Mouse (Mus musculus): ENCODE results near the gene Siva1. TPM values are rescaled to one million over a fixed set of nuclear protein-coding genes. Genes with fewer than 3 reads are reported as not detected.

The Siva1 gene
- polyA plus RNA-seq, 1 experiment from 2014 or later = 116 TPM

DNA sequence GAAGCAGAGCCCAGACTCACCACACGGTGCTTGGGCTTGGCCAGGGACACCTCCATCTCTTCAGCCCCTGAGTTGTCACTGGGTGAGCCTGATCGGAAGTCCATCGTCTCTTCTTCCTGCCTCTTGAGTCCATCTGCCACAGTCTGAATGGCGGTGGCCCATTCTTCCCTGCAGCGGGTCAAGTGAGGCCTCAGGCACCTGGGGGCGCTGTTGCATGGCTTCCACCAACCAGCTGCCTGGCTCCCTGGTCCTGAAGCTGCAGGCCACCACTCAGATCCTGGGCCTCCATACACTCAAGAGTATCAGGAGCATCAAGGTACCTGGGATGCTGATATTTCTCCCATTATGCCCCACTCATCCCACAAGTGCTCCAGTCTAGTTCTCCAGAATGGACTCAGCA is 14.6 kb downstream of the Siva1 start:
- H3K27me3 ChIP-seq (replicated peaks) = no peaks in the 10 kb centered on the region
- H3K4me2 ChIP-seq = no peak overlapping the region
- H3K4me1 ChIP-seq (replicated peaks) = peaks cover 77% of the 10 kb centered on the region
- no peaks in the 10 kb centered on the region for H3K9me3 ChIP-seq (replicated peaks)
- no peak for ATAC-seq (ENCODE audit: insufficient number of reproducible peaks, low FRiP score)
- H3K36me3 ChIP-seq = peaks cover 92% of the 10 kb centered on the region
- H3K27ac ChIP-seq (ENCODE audit: poor library complexity, severe bottlenecking) = peak overlapping the region; percentile 24; the same call in 1 of the 2 replicates
- no peak overlapping the region for H3K4me3 ChIP-seq
- WGBS = 86% methylated on average over 6 of the region's 6 CpGs
- no peak overlapping the region; the same call in 1 of the 2 replicates for H3K9ac ChIP-seq

GRCm38 (mm10) chr12:112660576-112661326 is 16.3 kb downstream of the Siva1 start:
- Histone ChIP-seq H3K9me3 (replicated peaks) (no peaks in the 10 kb centered on the region), H3K27me3 (replicated peaks) (no peaks in the 10 kb centered on the region), H3K4me2 (peak overlapping the region; percentile 64), H3K4me1 (replicated peaks) (peaks cover 77% of the 10 kb centered on the region), H3K36me3 (peaks cover 91% of the 10 kb centered on the region), H3K27ac (ENCODE audit: poor library complexity, severe bottlenecking) (peak overlapping the region; percentile 93), H3K4me3 (peak overlapping the region; percentile 20), H3K9ac (peak overlapping the region; percentile 33)
- peak; percentile 84 for ATAC-seq (ENCODE audit: insufficient number of reproducible peaks, low FRiP score)
- 21% methylated on average over 5 of the region's 5 CpGs for WGBS

- WGBS = 55% methylated on average over 3 of the region's 3 CpGs
- Histone ChIP-seq H3K4me1 (replicated peaks) (peaks cover 79% of the 10 kb centered on the region), H3K4me3 (no peak overlapping the region), H3K27me3 (replicated peaks) (no peaks in the 10 kb centered on the region), H3K36me3 (peaks cover 91% of the 10 kb centered on the region), H3K9ac (peak overlapping the region; percentile 33), H3K9me3 (replicated peaks) (no peaks in the 10 kb centered on the region), H3K4me2 (peak overlapping the region; percentile 64), H3K27ac (ENCODE audit: poor library complexity, severe bottlenecking) (peak overlapping the region; percentile 93)
- ATAC-seq (ENCODE audit: insufficient number of reproducible peaks, low FRiP score) = no peak; the same call in 1 of the 2 replicates
These were observed 16.8 kb downstream of the Siva1 start for GRCm38 (mm10) chr12:112661327-112661605.

- Histone ChIP-seq H3K27ac (ENCODE audit: poor library complexity, severe bottlenecking) (peak overlapping the region; percentile 93), H3K4me3 (no peak overlapping the region), H3K36me3 (peaks cover 91% of the 10 kb centered on the region), H3K27me3 (replicated peaks) (no peaks in the 10 kb centered on the region), H3K4me1 (replicated peaks) (peaks cover 85% of the 10 kb centered on the region), H3K9me3 (replicated peaks) (no peaks in the 10 kb centered on the region), H3K4me2 (peak overlapping the region; percentile 64), H3K9ac (peak overlapping the region; percentile 33)
- no peak for ATAC-seq (ENCODE audit: insufficient number of reproducible peaks, low FRiP score)
- WGBS = 62% methylated on average over 9 of the region's 9 CpGs
These were observed 17.4 kb downstream of the Siva1 start for GRCm38 (mm10) chr12:112661851-112662250.

DNA sequence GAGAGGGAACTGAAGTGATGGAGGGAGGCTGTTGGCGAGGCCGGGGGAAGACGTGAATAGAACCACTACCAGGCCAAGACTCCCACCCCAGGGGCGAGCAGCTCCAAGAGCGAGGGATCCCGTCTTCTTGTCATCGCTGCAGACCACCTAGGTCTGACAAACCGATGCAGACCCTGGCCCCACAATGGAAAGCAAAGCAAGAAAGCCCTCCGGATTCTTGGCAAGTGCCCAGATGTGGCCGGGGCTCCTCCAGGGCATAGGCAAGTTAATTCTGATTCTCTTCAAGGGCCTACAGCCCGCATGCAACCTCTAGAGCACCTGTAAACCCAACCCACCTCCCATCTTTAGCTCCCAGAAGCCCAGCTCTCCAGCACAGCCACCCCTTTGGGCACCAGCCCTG is 18.8 kb downstream of the Siva1 start:
- Histone ChIP-seq H3K27ac (ENCODE audit: poor library complexity, severe bottlenecking) (peak overlapping the region; percentile 93; the same call in 1 of the 2 replicates), H3K27me3 (replicated peaks) (no peaks in the 10 kb centered on the region), H3K9me3 (replicated peaks) (no peaks in the 10 kb centered on the region), H3K4me1 (replicated peaks) (peaks cover 99% of the 10 kb centered on the region), H3K4me3 (no peak overlapping the region), H3K9ac (peak overlapping the region; percentile 33; the same call in 1 of the 2 replicates), H3K4me2 (no peak overlapping the region), H3K36me3 (peaks cover 91% of the 10 kb centered on the region)
- WGBS = 85% methylated on average over 11 of the region's 11 CpGs
- no peak for ATAC-seq (ENCODE audit: insufficient number of reproducible peaks, low FRiP score)

DNA sequence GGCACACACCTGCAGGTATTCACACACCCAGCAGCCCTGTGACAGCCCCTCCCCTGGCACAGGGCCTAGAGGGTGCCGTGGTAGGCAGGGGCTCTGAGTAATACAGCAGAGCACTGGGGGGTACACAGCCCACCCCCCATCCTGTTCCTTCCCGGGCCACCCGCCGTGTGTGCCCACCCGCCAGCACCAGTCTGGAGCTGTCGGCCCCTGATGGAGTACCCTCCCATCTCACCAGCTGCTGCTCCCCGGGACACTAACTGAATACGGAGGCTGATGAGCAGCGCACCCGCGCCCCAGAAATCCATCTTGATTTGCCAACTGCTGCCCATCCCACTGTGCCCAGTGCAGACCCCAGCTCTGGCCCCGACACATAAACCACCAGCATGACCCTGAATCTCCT is 19.2 kb downstream of the Siva1 start:
- Histone ChIP-seq H3K27ac (ENCODE audit: poor library complexity, severe bottlenecking) (peak overlapping the region; percentile 93), H3K9me3 (replicated peaks) (no peaks in the 10 kb centered on the region), H3K27me3 (replicated peaks) (no peaks in the 10 kb centered on the region), H3K4me3 (no peak overlapping the region), H3K36me3 (peaks cover 91% of the 10 kb centered on the region), H3K9ac (peak overlapping the region; percentile 33; the same call in 1 of the 2 replicates), H3K4me1 (replicated peaks) (peaks cover 100% of the 10 kb centered on the region), H3K4me2 (no peak overlapping the region)
- 95% methylated on average over 12 of the region's 12 CpGs for WGBS
- no peak for ATAC-seq (ENCODE audit: insufficient number of reproducible peaks, low FRiP score)

DNA sequence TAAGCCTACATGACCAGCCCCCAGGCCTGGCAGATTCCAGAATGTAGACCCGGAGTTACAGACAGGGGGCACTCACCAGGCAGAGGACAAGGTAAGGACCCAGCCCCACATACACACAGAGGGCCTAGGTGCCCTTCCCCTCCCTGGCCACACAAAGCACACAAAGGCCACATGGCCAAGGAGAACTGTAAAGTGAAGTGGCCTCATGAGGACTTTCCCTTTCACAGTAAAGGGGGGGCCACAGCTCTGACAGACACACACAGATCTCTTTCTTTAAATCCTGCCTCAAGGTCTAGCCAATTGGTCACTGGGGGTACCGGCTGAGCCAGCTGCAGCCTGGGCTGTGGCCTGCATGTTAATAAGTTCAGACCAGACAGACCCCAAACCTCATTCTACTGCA is 19.6 kb downstream of the Siva1 start:
- Histone ChIP-seq H3K9ac (peak overlapping the region; percentile 33; the same call in 1 of the 2 replicates), H3K4me2 (no peak overlapping the region), H3K36me3 (peaks cover 91% of the 10 kb centered on the region), H3K27me3 (replicated peaks) (no peaks in the 10 kb centered on the region), H3K4me1 (replicated peaks) (peaks cover 100% of the 10 kb centered on the region), H3K4me3 (no peak overlapping the region), H3K9me3 (replicated peaks) (no peaks in the 10 kb centered on the region), H3K27ac (ENCODE audit: poor library complexity, severe bottlenecking) (peak overlapping the region; percentile 88)
- ATAC-seq (ENCODE audit: insufficient number of reproducible peaks, low FRiP score) = no peak
- 47% methylated on average over 2 of the region's 2 CpGs for WGBS

DNA sequence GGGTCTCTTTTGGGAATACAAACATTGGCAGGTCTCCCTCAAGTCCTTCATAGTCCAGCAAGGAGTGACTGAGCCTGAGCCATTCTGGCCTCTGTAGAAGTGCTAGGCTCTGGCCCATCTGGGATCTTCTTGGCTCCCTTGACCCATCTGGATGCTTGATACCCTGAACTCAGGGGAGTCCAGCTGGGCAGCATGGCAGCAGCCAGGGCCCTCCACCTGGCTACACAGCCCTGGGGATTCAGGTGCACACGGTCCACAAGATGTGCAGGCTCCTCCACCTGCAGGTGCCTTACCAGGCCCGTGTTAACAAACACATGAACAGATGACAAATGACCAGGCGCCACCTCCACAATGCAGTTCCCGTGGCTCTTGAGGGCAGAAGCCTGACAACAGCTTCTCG is 20.2 kb downstream of the Siva1 start:
- Histone ChIP-seq H3K4me2 (0 out of 2 replicates have a peak overlapping the region, but pooled peaks have one; percentile 42), H3K4me1 (replicated peaks) (peaks cover 100% of the 10 kb centered on the region), H3K36me3 (peaks cover 91% of the 10 kb centered on the region), H3K4me3 (no peak overlapping the region), H3K27ac (ENCODE audit: poor library complexity, severe bottlenecking) (peak overlapping the region; percentile 88), H3K9me3 (replicated peaks) (no peaks in the 10 kb centered on the region), H3K27me3 (replicated peaks) (no peaks in the 10 kb centered on the region), H3K9ac (peak overlapping the region; percentile 60; the same call in 1 of the 2 replicates)
- ATAC-seq (ENCODE audit: insufficient number of reproducible peaks, low FRiP score) = no peak
- WGBS = 72% methylated on average over 5 of the region's 5 CpGs

DNA sequence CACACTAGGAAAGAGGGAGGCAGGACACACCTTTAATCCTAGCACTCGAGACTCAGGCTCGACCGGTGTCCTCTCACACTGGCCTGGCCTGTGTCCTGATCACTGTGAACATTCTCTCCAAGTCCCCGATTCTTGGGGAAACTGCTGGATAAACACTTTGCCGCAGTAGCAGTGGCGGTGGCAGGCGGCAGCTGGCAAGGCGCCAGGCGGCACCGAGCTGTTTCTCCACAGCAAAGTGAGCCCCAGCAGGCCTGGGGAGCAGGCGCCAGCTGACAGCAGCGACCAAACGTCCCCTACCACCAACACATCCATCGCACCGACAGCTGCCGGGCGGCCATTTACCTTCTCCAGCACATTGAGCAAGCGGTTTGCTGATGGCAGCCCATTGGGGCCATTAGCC is 21.0 kb downstream of the Siva1 start:
- WGBS = 35% methylated on average over 18 of the region's 18 CpGs
- peak overlapping the region; percentile 42 for H3K4me2 ChIP-seq
- no peak overlapping the region for H3K4me3 ChIP-seq
- no peaks in the 10 kb centered on the region for H3K9me3 ChIP-seq (replicated peaks)
- H3K27me3 ChIP-seq (replicated peaks) = no peaks in the 10 kb centered on the region
- H3K4me1 ChIP-seq (replicated peaks) = peaks cover 100% of the 10 kb centered on the region
- H3K9ac ChIP-seq = peak overlapping the region; percentile 60
- peaks cover 92% of the 10 kb centered on the region for H3K36me3 ChIP-seq
- H3K27ac ChIP-seq (ENCODE audit: poor library complexity, severe bottlenecking) = peak overlapping the region; percentile 88
- ATAC-seq (ENCODE audit: insufficient number of reproducible peaks, low FRiP score) = no peak

DNA sequence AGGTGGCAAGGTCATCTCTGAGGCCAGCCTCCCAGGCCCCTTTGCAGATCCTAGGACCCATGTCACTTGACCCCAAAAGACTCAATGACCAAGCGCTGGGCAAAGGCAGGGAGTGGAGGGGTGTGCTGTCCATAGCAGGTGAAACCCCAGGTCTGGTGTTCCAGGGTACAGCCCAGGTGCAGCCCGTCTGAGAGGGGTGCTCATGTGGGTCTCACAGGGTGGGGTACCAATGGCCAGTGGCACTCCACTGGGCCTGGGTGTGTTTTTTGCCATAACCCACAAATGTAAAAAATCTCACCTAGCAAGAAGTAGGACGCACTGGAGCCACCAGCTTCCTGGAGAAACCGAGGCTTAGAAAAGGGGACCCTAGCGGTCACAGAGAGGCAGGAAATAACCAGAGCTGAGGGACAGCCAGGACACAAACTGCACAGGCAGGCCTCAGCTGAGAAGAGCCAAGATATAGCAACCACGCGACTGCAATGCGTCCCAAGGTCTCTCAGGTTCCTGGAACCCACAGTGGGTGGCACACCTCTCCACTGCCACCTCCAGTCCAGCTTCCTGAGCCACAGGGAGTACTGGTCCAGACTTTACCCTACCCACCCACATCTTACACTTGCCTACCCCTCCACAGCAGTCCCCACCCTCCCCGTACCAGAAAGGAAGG is 21.5 kb downstream of the Siva1 start:
- Histone ChIP-seq H3K4me3 (no peak overlapping the region), H3K36me3 (peaks cover 96% of the 10 kb centered on the region), H3K9ac (peak overlapping the region; percentile 36), H3K4me1 (replicated peaks) (peaks cover 100% of the 10 kb centered on the region), H3K27me3 (replicated peaks) (no peaks in the 10 kb centered on the region), H3K27ac (ENCODE audit: poor library complexity, severe bottlenecking) (peak overlapping the region; percentile 88), H3K9me3 (replicated peaks) (no peaks in the 10 kb centered on the region), H3K4me2 (peak overlapping the region; percentile 42)
- WGBS = 80% methylated on average over 9 of the region's 9 CpGs
- no peak for ATAC-seq (ENCODE audit: insufficient number of reproducible peaks, low FRiP score)

GRCm38 (mm10) chr12:112667619-112668297 is 23.3 kb downstream of the Siva1 start:
- Histone ChIP-seq H3K36me3 (peaks cover 88% of the 10 kb centered on the region), H3K27ac (ENCODE audit: poor library complexity, severe bottlenecking) (peak overlapping the region; percentile 88)

More at GRCm38 (mm10) chr12:112667619-112668297, 23.3 kb downstream of the Siva1 start:
- H3K9ac ChIP-seq = peak overlapping the region; percentile 54
- peaks cover 100% of the 10 kb centered on the region for H3K4me1 ChIP-seq (replicated peaks)
- H3K4me2 ChIP-seq = no peak overlapping the region
- no peaks in the 10 kb centered on the region for H3K27me3 ChIP-seq (replicated peaks)
- no peaks in the 10 kb centered on the region for H3K9me3 ChIP-seq (replicated peaks)
- no peak overlapping the region for H3K4me3 ChIP-seq
- ATAC-seq (ENCODE audit: insufficient number of reproducible peaks, low FRiP score) = no peak
- 69% methylated on average over 10 of the region's 10 CpGs for WGBS
